In genomic region chr16:30886982-30887381, GRCm38 (mm10) we compare ENCODE assay signal across 22 mouse cellular contexts.
DNase-seq lines count a peak whose midpoint lies in the region; ATAC-seq lines count a peak whose summit lies in the region.
"Had no signal": no experiment of that assay in that cellular context is flagged by ENCODE, and none has a peak within 500 bp of the region (broad histone marks: within the 10 kb centered on the region; RNA-seq: fewer than 3 reads in every experiment).

No protein-coding gene starts in this region.

- H3K36me3 ChIP-seq in hindbrain, embryonic 12.5 days: no peaks in the 10 kb centered on the region
- no peaks in the 10 kb centered on the region for H3K36me3 ChIP-seq in midbrain, embryonic 11.5 days (ENCODE audit: control insufficient read depth, insufficient read depth, low read length)
- no peaks in the 10 kb centered on the region for H3K36me3 ChIP-seq in heart, embryonic 10.5 days
- H3K36me3 ChIP-seq: embryonic facial prominence, embryonic 13.5 days; limb, embryonic 10.5 days; stomach, embryonic 15.5 days had no signal

- peak; percentile 60 for ATAC-seq in hindbrain, embryonic 12.5 days (ENCODE audit: low FRiP score)
- ATAC-seq in midbrain, embryonic 11.5 days (ENCODE audit: low FRiP score): peak; percentile 75
- ATAC-seq: activated CD4-positive, CD25-positive, alpha-beta regulatory T cell, adult 4 months; CD4-positive, CD25-positive, alpha-beta regulatory T cell, adult 4 months; forebrain, embryonic 16.5 days had no signal

- peak; percentile 18 for DNase-seq in embryo, embryonic 11 days
- no peak for DNase-seq in embryo, embryonic 9.5 days (ENCODE audit: extremely low spot score)
- DNase-seq in MN1 (ENCODE audit: low spot score): peak; percentile 16
- peak; percentile 85 for DNase-seq in midbrain, embryonic 11.5 days (ENCODE audit: low spot score, missing footprints)
- no peak for DNase-seq in lung, postnatal 14 days
- DNase-seq in yolk sac, embryonic 10.5 days (ENCODE audit: low spot score): no peak
- no peak for DNase-seq in heart, embryonic 10.5 days (ENCODE audit: low spot score)
- DNase-seq: adrenal gland, postnatal 10 days; cerebellum, postnatal 10 days; gastrocnemius, postnatal 36 days; kidney, adult 9 months; kidney, postnatal 4 days; lung, adult 18-20 months; right cerebral cortex, postnatal 25 days had no signal

- H3K27me3 ChIP-seq in hindbrain, embryonic 12.5 days: no peaks in the 10 kb centered on the region
- H3K27me3 ChIP-seq in midbrain, embryonic 11.5 days (ENCODE audit: control insufficient read depth, insufficient read depth, low read length): no peaks in the 10 kb centered on the region
- no peaks in the 10 kb centered on the region for H3K27me3 ChIP-seq in heart, embryonic 10.5 days (ENCODE audit: insufficient read depth, poor library complexity, severe bottlenecking)
- H3K27me3 ChIP-seq: embryonic facial prominence, embryonic 13.5 days; stomach, embryonic 15.5 days had no signal

- no peak overlapping the region for H3K4me2 ChIP-seq in hindbrain, embryonic 12.5 days (replicated peaks)
- no peak overlapping the region for H3K4me2 ChIP-seq in midbrain, embryonic 11.5 days
- H3K4me2 ChIP-seq: embryonic facial prominence, embryonic 13.5 days; stomach, embryonic 15.5 days had no signal

- H3K4me1 ChIP-seq in hindbrain, embryonic 12.5 days: peaks cover 14% of the 10 kb centered on the region
- peaks cover 10% of the 10 kb centered on the region for H3K4me1 ChIP-seq in midbrain, embryonic 11.5 days (ENCODE audit: control insufficient read depth, insufficient read depth, low read length)
- H3K4me1 ChIP-seq in heart, embryonic 10.5 days: peaks cover 12% of the 10 kb centered on the region
- H3K4me1 ChIP-seq: embryonic facial prominence, embryonic 13.5 days; megakaryocyte, embryonic 14.5 days; stomach, embryonic 15.5 days had no signal

- H3K27ac ChIP-seq in hindbrain, embryonic 12.5 days: peak overlapping the region; percentile 45; the same call in 1 of the 2 replicates
- H3K27ac ChIP-seq in midbrain, embryonic 11.5 days (ENCODE audit: low read depth, low read length): no peak overlapping the region
- no peak overlapping the region for H3K27ac ChIP-seq in heart, embryonic 10.5 days
- H3K27ac ChIP-seq: embryonic facial prominence, embryonic 13.5 days; limb, embryonic 10.5 days; stomach, embryonic 15.5 days had no signal

- no peak overlapping the region for H3K4me3 ChIP-seq in hindbrain, embryonic 12.5 days
- H3K4me3 ChIP-seq in midbrain, embryonic 11.5 days (ENCODE audit: low read depth, low read length): no peak overlapping the region
- no peak overlapping the region for H3K4me3 ChIP-seq in heart, embryonic 10.5 days
- H3K4me3 ChIP-seq: embryonic facial prominence, embryonic 13.5 days; limb, embryonic 10.5 days; megakaryocyte, embryonic 14.5 days; stomach, embryonic 15.5 days had no signal

- WGBS in hindbrain, embryonic 12.5 days: 30% methylated on average over 1 of the region's 1 CpGs
- 64% methylated on average over 1 of the region's 1 CpGs for WGBS in midbrain, embryonic 11.5 days
- WGBS in heart, embryonic 10.5 days: 58% methylated on average over 1 of the region's 1 CpGs

- no peak overlapping the region for H3K9ac ChIP-seq in hindbrain, embryonic 12.5 days
- H3K9ac ChIP-seq in midbrain, embryonic 11.5 days (ENCODE audit: low read length): no peak overlapping the region
- H3K9ac ChIP-seq: embryonic facial prominence, embryonic 13.5 days; stomach, embryonic 15.5 days had no signal

- H3K9me3 ChIP-seq in hindbrain, embryonic 12.5 days (replicated peaks): no peaks in the 10 kb centered on the region
- no peaks in the 10 kb centered on the region for H3K9me3 ChIP-seq in midbrain, embryonic 11.5 days (ENCODE audit: control insufficient read depth, low read length)
- H3K9me3 ChIP-seq in heart, embryonic 10.5 days: 0 out of 2 replicates have a peak, but pooled peaks cover 2% of the 10 kb centered on the region
- H3K9me3 ChIP-seq: embryonic facial prominence, embryonic 13.5 days; limb, embryonic 10.5 days; stomach, embryonic 15.5 days had no signal

Comparison
In these comparisons a context has a peak if more than half of its experiments do, and no peak if none do; other contexts are left out.
1. DNase-seq: peak in embryo, embryonic 11 days (single experiment), MN1 (single experiment) and midbrain, embryonic 11.5 days (single experiment); none in embryo, embryonic 9.5 days (single experiment), lung, postnatal 14 days (single experiment), yolk sac, embryonic 10.5 days (single experiment) and heart, embryonic 10.5 days (single experiment).